Mouse (Mus musculus): ENCODE measurements around the gene Ankrd42.

The Ankrd42 gene

DNA sequence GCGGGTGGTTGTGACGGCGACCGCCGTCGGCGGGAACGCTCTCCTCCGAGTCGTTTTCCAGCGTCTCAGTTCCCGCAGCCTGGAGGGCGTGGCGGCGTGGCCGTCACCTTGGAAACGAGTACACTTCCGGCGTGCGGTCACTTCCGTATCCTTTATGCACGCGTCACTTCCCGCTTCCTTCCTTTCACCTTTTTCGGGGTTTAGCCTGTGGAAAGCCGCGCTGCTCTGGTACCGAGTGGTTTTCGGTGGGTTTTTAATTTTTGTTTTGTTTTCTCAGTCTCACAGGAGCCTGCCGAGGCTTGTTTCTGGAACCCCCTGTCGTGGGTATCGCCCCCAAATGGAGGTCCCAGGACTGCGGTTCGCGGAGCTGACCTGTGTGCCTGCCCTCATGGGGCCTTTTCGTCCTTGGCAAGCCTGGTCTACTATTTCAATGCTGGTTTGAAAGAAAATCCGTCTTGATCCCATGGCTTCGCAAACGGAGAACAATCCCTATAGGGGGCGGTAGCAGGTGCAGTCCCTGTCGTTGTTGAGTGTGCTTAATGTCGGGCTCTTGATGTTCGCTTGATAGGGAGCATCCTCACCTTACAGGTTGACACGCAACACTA, at the start of gene Ankrd42:
Ankrd42 (minus strand) TSS at position 122 of the 605 bp plus-strand sequence.
- DNase-seq: peak; percentile 95

DNA sequence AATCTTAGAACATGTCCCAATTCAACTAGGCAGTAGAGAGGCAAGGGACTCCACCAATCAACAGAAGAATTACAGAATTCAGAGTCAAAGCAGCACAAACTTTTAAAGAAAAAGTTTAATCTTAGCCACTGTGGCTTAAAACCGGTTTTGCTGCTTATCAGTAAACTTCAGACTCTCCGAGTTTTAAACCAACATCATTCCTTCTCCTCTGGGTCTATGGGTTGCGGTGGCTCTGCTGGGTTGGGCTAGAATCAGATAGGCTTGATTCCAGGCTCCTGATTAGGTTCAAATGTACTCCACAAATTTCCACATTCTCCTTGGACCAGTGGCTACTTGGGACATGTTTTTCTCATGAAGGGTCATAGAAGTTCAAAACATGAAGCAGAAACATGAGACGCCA, 40.4 kb upstream of the Ankrd42 start:
- DNase-seq: no peak

DNA sequence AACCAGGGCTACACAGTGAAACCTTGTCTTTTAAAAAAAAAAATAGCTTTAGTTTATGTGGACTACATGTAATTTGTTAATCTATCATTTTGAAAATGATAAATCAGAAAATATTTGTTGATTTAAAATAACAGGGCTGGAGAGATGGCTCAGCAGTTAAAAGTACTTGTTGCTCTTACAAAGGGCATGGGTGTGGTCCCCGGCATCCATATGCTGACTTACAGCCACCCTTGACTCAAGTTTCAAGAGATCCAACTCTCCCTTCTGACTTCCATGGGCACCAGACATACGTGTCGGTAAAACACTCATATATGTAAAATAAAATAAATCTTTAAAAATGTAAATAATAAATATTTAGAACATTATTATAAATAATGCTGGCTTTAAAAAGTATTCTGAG, 38.2 kb upstream of the Ankrd42 start:
- no peak for DNase-seq

DNA sequence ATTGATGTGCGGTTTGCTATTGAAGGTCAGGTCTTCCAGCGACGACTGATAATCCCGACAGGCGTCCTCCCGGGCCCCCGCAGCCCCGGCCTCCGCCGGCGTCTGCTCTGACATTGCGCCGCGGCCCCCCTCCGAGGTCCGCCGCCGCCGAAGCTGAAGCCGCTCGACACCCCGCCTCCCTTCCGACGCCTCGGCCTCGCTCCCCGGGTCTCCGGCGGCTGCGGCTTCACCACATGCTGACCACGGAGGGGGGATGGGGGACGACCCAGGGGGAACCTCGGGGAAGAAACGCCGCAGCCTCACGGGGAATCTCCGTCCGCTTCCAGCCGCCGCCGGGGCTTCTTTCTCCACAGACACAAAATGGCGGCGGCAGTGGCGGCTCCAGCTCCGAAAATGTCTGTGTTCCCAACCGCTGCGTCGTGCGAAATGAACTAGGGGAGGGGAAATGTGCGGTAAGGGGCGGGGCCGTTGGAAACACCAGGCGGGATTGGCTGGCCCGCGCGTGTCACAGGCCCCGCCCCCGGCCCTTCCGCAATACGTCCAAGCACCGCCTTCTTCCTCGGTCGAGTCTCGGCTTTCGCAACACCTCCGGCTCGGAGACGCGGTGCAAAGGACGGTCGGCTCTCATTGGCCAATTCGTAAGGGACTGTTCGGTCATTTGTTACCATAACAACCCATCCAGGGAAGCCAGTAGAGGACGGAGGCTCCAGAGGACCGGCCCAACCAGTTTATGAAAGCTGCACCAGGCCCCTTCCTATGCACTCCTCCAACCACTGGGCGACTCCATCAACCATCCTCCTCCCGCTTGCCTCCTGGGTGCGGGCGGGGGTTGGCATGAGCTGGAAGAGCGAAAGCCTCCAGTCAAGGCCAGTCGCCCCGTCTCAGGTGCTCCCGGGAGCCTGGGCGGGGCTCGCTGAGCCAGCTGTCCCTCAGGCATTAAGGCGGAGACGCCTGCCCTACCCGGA, 32.8 kb upstream of the Ankrd42 start, which contains the start of gene Pcf11:
Pcf11 (minus strand) TSS at position 428 of the 965 bp plus-strand sequence.
- peak; percentile 98 for DNase-seq

DNA sequence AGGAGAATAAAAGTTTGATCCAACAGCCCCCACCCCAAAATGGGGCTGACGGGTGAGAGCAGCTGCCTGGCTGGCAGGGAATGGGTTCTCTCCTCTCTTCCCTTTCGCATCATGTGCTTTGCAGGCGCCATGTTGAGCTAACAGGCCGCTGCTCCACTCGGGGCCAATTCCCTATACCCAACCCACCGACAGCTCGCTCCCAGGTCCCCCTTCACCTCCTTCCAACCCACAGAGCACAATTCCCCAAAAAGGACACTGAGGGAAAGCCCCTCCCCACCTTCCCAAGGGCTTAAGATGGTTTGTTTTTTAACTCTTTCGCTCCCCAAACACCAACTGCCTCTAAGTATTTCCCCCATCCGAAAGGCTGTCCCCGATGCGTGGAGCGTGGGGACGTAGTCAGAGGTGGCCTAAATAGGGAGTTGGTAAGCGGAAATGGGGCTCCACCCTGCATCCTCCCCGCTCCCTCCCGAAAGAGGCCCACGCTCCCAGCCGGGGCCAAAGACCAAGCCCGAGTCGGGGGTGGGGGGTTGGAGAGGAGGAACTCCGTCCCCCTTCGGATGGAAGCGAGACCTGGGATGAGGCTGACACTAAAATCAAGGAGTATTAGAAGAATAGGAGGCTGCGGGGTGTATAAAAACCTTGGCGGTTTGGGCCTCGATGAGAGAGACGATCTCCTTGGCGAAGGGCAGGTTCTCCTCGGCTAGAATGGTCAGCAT, 32.0 kb upstream of the Ankrd42 start:
- peak; percentile 64 for DNase-seq

DNA sequence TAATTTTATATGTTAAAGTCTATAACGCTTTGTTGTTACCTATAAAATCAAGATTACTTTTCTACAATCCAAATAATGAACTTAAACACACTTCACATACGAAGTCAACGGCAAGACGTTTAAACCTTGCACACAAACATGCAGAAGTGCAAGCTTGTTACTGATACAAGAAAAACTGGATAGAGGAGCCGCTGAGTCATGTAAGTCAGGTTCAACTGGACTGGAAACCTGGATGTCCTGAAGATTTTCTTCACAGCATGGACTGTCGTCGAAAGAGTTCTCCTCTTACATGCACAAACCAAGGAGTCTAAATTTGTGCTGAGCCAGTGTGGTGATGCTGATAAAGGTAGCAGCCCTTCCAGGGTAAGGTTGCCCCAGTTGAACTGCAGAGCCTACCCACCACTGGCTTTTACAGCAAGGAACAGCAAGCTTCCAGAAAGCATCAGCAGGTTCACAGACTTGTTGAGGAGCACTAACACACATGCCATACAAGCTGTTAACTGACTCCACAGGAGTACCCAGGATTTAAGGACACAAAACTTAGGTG, 29.4 kb upstream of the Ankrd42 start:
- DNase-seq: no peak

DNA sequence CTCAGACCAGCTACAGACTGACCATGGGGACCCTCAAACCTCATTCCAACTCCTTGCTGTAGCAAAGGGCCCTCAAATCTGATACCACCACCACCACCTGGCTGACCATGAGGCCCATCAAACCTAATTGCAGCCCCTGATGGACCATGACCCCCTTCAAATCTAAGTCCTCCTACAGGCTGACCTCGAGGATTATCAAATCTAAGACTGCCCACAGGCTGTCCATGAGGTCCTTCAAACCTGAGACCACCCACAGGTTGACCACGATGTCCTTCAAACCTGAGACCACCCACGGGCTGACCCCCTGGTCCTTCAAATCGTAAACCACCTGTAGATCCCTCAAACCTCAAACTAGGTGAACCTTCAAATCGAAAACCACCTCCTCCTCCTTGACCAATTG, 21.1 kb upstream of the Ankrd42 start:
- DNase-seq: no peak

DNA sequence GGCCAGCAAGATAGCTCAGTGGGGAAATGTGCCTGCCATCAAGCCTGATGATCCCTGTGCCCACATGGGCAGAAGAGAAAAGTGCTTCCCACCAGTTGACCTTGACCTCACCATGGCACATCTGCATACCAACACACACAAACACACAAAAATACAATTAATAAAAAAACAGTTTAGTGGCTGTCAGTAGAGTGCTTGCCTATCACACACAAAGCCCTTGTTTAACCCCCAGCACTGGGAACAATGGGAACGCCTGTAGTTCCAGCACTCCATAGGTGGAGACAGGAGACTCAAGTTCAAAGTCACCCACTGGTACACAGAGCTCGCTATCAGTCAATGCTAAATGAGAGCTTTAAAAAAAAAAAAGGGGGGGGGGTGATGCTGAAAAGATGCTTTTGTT, 19.4 kb upstream of the Ankrd42 start:
- DNase-seq: no peak

DNA sequence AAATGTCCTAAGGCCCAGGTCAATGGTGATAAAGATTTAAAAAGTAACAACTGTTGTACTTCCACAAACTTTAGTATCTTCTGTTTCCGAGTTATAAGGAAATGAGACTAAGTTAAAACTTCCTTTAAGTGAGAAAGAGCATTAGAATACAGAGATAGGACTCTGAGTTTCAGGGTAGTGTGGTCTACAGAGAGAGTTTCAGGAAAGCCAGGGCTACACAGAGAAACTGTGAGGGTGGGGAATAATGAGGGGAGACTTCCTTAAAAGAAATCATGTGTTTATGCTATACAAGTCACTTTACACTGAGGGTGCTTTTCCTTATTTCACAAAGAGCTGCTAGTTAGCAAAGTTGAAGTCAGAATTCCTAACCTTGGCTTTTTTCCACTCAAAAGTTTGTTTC, 16.4 kb upstream of the Ankrd42 start:
- DNase-seq: no peak

DNA sequence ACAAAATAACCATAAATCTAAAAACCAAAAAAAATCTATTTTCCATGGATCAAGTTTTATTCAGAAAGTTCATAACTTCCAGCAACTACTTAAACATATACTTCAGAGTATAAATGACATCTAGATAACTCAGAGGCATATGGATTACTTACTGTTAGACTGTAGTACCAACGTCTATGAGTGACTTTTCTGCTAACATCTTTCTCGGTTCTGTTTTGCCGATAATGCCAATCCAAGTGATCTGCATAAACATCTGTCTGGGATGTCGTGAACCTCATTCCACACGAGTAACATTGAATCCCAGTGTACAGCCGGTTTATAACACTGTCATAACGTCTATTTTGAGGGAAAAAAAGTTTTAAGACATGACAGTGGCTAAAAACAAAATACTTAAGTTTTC, 10.8 kb upstream of the Ankrd42 start:
- DNase-seq: no peak

DNA sequence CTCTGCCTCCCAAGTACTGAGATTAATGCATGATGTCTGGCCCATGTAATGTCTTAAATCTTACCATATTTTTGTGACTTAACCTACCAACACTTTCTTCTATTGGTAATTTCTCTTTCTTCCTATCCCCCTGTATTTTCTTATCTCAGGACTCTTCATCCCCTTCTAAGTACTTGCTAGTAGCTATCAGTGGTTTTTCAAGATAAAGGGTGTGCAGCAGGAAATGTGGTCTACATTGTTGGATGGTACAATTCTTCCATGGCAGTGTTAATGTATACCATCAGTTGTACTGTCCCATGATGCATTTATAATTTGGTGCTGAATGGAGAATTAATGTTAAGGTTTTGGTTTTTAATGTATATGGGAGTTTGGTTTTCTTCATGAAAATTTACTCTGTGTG, 5.4 kb upstream of the Ankrd42 start:
- no peak for DNase-seq

DNA sequence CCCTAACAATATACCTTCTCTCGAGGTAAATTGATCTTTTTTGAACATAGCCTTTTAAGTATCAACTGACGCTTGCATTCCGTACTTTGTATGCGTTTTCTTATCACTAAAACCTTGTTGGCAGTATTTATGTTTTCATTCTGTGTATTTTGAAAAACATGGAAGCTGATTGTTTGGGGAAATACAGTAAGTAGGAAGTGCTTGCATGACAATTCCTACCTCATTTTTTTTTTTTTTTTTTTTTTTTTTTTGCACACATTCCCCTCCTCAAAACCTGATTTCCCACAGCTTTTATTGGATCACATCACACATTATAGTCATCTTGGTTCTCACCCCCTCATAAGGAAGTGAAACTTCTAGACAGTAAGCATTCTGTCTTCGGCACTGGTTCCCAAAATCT, 1.1 kb upstream of the Ankrd42 start:
- no peak for DNase-seq

DNA sequence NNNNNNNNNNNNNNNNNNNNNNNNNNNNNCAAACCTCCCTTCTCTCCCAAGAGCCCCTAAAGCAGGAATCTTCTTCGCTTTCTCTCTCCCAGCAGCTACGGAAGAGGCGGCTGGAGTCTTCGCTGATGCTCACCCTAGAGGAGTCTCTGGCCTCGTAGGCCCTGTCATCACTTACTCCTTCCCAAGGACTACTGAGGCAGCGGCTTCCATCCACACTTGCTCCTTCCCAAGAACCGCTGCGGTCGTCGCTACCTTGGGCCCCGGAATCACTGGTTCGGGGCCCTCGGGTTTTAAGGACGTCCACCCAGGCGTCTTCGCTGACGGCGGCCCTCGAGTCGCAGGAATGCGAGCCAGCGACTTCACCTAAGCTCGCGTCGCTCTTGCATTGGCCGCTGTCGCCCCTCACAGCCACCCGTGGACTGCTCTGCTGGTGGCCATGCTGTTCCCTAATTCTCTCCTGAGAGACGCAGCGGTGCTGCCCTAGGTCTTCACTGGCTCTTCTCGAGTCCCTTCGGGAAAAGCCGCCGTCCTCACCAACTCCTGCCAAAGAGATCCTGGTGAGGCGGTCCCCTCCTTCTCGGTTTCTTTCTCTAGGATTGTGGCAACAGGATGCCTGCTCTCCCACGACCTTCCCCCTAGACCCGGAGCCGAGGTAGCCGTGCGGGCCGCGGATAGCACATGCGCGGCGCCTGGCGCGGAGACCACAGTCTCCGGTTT, 489 bp downstream of the Ankrd42 start:
- peak; percentile 24 for DNase-seq

DNA sequence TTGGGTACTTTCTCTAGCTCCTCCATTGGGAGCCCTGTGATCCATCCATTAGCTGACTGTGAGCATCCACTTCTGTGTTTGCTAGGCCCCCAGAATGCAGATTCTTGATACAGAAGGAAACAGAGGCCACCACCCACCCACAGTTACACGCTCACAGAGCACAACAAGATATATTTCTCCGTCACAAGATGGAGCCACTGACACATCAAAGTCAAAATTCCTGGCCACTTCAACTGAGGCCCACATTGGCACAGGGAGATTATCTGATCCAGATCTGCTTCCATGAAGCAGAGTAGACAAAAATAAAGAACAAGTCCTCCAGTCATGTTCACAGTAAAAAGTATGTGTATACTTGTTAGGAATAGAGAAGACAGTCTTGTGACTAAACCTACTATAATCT, 6.8 kb downstream of the Ankrd42 start:
- DNase-seq: peak; percentile 42

DNA sequence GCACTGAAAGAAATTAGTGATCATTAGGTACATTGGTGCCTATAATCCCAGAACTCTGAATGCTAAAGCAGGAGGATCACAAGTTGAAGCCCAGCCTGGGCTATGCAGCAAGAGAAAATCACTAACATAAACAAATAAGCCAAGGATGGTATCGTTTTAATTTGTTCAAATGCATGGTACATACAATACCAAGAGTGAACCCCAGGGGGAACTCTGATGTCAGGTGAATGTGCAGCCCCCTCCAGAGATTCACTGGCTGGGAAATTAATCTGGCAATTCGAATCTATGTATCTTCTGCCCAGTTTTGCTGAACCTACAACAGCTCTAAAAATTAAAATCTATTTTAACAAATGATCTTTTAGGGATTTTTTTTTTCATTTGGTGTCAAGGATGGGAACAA, 12.5 kb downstream of the Ankrd42 start:
- DNase-seq: no peak

DNA sequence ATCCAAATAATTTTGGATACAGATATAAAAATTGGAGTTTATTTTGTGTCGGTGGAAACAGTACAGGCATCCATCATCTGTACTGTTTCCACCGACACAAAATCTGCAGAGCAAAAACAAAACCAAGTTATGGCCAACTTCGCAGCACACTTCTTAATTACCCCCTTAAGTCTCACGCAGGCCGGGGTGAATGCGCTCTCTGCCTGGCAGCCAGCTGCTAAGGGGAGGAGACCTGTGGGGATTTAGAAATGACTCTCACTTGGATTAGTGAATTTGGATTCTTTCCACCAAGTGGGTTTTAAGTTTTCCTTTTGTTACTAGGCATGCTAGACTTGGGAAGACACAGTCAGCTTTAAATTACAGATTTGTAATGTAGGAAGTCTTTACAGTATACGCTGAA, 26.1 kb downstream of the Ankrd42 start:
- no peak for DNase-seq

DNA sequence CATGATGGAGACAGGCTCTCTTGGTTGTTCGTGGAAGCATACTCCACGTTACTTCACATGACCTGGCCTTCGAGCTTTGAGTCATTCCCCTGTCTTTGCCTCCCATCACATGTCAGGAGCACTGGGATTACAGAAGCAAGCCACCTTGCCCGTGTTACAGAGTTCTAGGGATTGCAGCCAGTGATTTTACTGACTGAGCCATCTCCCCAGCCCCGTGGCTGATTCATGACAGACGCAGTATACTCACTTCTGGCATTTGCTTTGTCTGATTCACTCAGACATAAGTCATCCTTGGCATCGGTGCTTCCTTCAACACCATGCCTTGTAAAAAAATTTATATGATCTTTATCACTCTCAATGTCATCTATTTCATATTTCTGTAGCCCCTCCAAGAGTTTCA, 32.0 kb downstream of the Ankrd42 start:
- no peak for DNase-seq

DNA sequence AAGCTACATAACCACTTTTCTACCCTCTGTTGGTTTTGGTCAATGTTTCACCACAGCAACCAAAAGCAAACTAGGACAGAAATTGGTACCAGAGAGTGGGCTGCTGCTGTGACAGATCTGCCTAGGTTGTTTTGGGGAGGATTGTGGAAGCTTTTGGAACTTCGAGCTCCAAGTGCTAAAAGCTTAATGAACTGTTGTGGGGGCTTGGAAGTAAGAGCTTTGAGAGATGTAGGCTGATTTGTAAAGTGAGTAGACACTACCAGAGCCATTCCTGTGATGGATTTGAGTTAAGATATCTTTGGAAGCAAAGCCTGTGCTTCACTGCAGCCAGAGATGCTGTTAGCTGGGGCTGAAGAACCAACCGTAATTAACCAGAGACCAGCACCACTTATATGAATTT, 46.1 kb downstream of the Ankrd42 start:
- DNase-seq: no peak

DNA sequence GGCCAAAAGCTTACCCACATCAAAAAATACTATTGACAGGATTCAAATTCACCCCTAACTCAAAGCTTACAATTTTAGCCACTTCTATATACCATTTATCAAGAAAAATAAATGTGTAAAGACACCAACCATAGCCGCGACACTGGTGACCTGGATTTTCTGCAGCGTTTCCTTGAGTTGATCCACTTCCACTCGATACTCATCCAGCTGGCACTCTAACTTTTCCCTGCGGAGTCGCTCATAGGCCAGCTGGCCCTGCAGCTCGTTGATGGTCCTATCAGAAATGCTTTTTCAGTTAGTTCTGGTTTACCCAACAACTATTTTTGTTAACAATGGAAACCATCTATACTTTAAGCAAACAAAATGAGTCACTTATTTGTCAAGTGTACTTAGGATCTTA, 47.0 kb downstream of the Ankrd42 start:
- DNase-seq: no peak

DNA sequence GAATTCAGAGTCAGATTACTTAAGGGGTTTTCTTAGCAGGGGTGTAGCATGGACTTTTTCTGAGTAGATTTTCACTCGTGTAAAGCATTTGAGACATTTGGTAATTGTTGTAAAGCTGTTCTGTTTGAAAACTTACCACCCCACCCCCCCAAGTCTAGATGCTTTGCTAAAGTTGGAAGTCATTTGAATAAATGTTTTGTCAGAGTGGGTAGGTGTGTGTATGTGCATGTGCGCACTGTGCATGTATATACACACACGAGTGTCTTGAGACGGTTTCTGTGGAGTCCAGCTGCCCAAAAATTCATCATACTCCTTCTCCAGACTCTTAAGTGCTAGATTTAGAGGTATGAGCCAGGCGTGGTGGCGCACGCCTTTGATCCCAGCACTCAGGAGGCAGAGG, 53.4 kb downstream of the Ankrd42 start:
- DNase-seq: no peak

DNA sequence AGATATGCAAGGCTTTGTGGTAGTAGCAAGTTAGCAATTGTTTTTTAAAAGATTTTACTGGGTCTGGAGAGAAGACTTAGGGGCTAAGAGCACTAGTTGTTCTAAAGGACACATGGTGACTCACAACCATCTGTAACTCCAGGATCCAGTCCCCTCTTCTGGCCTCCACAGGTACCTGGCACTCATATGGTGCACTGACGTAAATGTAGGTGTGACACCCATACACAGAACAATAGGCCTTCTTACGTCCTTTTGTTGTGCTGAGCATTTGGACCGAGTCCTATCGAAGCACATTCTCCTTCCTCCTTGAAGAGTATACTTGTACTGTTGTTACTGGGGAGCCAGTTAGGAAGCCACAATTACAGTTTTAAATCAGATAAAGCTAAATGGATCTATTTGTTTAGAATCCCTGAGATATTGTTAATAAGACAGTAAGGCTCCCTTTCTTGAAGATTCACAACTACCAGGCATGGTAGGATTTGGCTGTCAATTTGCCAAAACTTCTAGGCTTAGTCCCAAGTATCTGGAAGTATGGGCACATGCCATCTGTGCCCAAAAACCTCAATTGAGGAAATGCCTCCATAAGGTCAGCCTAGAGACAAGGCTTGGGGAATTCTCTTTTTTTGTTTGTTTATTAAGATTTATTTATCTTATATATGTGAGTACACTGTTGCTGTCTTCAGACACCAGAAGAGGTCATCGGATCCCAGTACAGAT, 56.3 kb downstream of the Ankrd42 start:
- DNase-seq: no peak

DNA sequence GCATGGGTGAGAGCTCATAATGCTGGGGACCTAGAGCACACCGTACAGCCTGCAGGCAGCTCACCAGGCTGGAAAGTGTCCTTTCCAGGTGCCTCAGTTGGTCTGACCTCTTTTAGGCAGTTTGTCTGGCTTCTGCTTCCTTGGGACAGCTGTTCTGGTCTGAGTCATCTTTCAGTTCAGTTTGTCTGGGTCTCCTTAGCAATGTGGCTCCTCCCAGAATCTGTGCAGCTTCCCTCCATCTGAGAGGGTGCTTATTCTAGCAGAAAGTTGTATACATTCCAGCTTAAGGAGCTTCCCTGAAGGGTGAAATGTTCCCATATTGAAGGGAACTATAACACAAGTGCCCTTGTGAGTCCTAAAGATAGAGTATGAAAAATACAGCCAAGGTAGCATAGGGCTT, 70.2 kb downstream of the Ankrd42 start:
- DNase-seq: no peak

All from lung, postnatal 10 days (tissue).